Mouse (Mus musculus): Measurements from ENCODE around the gene Ube2d3.

- TF ChIP-seq GATA1 (IDR thresholded peaks at IDR 0.05; ENCODE audit: borderline replicate concordance, low read length) (no peak), FLI1 (IDR thresholded peaks at IDR 0.05; ENCODE audit: low read length) (no peak)
Measured at GRCm38 (mm10) chr3:135411056-135411455, 26.9 kb upstream of the Ube2d3 start.

Measured in megakaryocyte, embryonic 14.5 days (primary cell).